24 mouse cellular contexts compared by ENCODE assay signal in genomic region chr14:96787286-96787685, GRCm38 (mm10).
"Had no signal": no experiment of that assay in that cellular context is flagged by ENCODE, and none has a peak within 500 bp of the region (broad histone marks: within the 10 kb centered on the region; RNA-seq: fewer than 3 reads in every experiment).

No protein-coding gene starts in this region.

- H3K4me2 ChIP-seq: heart, embryonic 11.5 days; heart, embryonic 13.5 days; heart, embryonic 15.5 days; hindbrain, embryonic 14.5 days; intestine, embryonic 15.5 days; limb, embryonic 13.5 days; limb, embryonic 15.5 days; liver, embryonic 12.5 days had no signal

- H3K4me1 ChIP-seq: heart, embryonic 13.5 days; heart, embryonic 15.5 days; intestine, embryonic 15.5 days; limb, embryonic 13.5 days; limb, embryonic 15.5 days; liver, embryonic 12.5 days had no signal

- H3K27me3 ChIP-seq: heart, embryonic 13.5 days; heart, embryonic 15.5 days; intestine, embryonic 15.5 days; limb, embryonic 13.5 days; limb, embryonic 15.5 days; liver, embryonic 12.5 days had no signal

- H3K27ac ChIP-seq: heart, adult 2 months; heart, embryonic 13.5 days; heart, embryonic 15.5 days; hindbrain, embryonic 14.5 days; intestine, embryonic 15.5 days; left cerebral cortex, adult 2 months; limb, embryonic 13.5 days; limb, embryonic 15.5 days; liver, embryonic 12.5 days; liver, embryonic 14.5 days had no signal

- H3K9me3 ChIP-seq: heart, embryonic 13.5 days; heart, embryonic 15.5 days; intestine, embryonic 15.5 days; limb, embryonic 13.5 days; limb, embryonic 15.5 days; liver, embryonic 12.5 days had no signal

- H3K36me3 ChIP-seq: heart, embryonic 13.5 days; heart, embryonic 15.5 days; intestine, embryonic 15.5 days; limb, embryonic 13.5 days; limb, embryonic 15.5 days; liver, embryonic 12.5 days had no signal

- H3K4me3 ChIP-seq: heart, adult 2 months; heart, embryonic 13.5 days; heart, embryonic 15.5 days; intestine, embryonic 15.5 days; left cerebral cortex, adult 2 months; limb, embryonic 13.5 days; limb, embryonic 15.5 days; liver, embryonic 12.5 days had no signal

- H3K9ac ChIP-seq: heart, embryonic 13.5 days; heart, embryonic 15.5 days; hindbrain, embryonic 14.5 days; intestine, embryonic 15.5 days; limb, embryonic 13.5 days; limb, embryonic 15.5 days; liver, embryonic 12.5 days; liver, embryonic 14.5 days had no signal

- DNase-seq: gastrocnemius, postnatal 14 days; gastrocnemius, postnatal 36 days; heart, adult 2 months; heart, postnatal 14 days; heart, postnatal 36 days; kidney, adult 18-20 months; kidney, adult 8-10 months; kidney, postnatal 10 days; kidney, postnatal 4 days; layer of hippocampus, adult 9-11 months; layer of hippocampus, postnatal 36 days had no signal

- ATAC-seq: hindbrain, embryonic 16.5 days; inflammation-experienced regulatory T-cells, adult 6 months; intestine, embryonic 15.5 days; intestine, postnatal 0 days; liver, embryonic 12.5 days had no signal
